Mouse (Mus musculus) stomach, postnatal 0 days (tissue): Measurements from ENCODE around the gene Spata32.

Experiments
- CTCF ChIP-seq: IDR thresholded peaks from 2 replicates; pipeline ENCODE4 v1.5.1; 2016; ENCODE audit warnings: antibody characterized with exemption, low read depth, mild to moderate bottlenecking, moderate library complexity
- EP300 ChIP-seq: optimal IDR thresholded peaks from 2 replicates; pipeline ENCODE3; 2016; ENCODE audit warnings: antibody characterized with exemption

GRCm38 (mm10) chr11:103174411-103174832 is 43.8 kb downstream of the Spata32 start:
- TF ChIP-seq EP300 = no peak
- no peak for TF ChIP-seq CTCF
